Mouse (Mus musculus) lung, postnatal 0 days (tissue): Measurements from ENCODE around the gene Dnmt1.

Experiments used
- CTCF ChIP-seq: IDR thresholded peaks from 2 replicates; pipeline ENCODE4 v1.5.1; 2016; ENCODE audit warnings: antibody characterized with exemption, mild to moderate bottlenecking
- EP300 ChIP-seq: IDR thresholded peaks from 2 replicates; pipeline ENCODE4 v1.6.1; 2016; ENCODE audit warnings: antibody characterized with exemption, mild to moderate bottlenecking, control low read depth

DNA sequence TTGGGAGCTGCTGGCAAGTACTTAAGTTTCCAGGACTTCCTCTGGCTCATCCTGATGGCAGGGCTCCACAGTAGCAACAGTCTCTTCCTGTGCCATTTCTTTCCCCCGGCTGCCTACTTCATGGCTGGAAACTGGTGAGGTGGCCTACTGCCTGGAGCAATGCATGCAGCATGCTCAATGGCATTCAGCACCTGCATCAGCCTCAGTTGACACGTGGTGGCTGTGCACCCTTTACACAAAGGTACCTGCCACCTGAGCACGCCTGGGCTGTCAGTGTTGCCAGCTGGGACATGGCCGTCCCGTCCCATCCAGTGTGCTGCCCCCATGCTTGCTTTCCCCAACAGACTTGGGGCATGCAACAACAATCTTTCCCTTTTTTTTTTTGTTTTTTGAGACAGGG is 66.6 kb downstream of the Dnmt1 start:
- TF ChIP-seq CTCF (no peak), EP300 (no peak)
